Mouse (Mus musculus) kidney, adult 2 months (tissue): Measurements from ENCODE around the gene Serpine1.

ENCODE experiments used
- CTCF ChIP-seq: fragments of 200-500 bp; conservative IDR thresholded peaks from 2 replicates; pipeline ENCODE4 v1.5.1; 2011; ENCODE audit warnings: low read depth, mild to moderate bottlenecking, control low read depth, low read length, moderate library complexity, mixed read lengths; ENCODE audit not compliant: insufficient read depth, insufficient read length
- POLR2A ChIP-seq: fragments of 200-500 bp; IDR thresholded peaks from one replicate; pipeline ENCODE4 v1.6.1; 2011; ENCODE audit warnings: low read depth, low read length, control low read depth

DNA sequence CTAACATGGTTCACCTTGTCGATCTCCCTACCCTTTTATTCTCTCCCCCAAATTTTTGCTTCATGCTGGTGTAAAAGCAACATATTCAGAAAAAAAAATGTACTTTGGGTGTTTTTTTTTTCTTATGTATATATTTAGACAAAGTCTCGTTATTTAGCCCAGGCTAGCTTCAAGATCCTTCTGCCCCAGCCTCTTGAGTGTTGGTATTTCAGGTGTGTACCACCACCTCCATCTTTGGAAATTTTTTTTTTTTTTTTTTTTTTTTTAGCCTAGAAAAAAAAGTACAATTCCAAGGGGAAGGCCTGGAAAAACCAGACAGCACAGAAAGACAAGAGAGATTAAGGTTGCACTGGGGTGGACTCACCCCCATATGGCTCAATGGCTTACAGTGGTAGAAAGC lies 44.9 kb upstream of the Serpine1 start:
- no peak for TF ChIP-seq POLR2A
- no peak for TF ChIP-seq CTCF
